Mouse (Mus musculus) heart, postnatal 4 days (tissue): ENCODE measurements around the gene Idua. TPM values are rescaled to one million over a fixed set of nuclear protein-coding genes. Genes with fewer than 3 reads are reported as not detected.

Source experiments
- DNase-seq: peaks from one replicate; pipeline ENCODE4 v3.0.0; 2021
- total RNA-seq, 2 experiments: library from RNA; stranded (reverse); gene quantifications; 2 replicates each; pipeline ENCODE4 v1.2.3; 2021

The Idua gene
- total RNA-seq, 2 experiments from 2014 or later, result 12.9 to 15.3 TPM

DNA sequence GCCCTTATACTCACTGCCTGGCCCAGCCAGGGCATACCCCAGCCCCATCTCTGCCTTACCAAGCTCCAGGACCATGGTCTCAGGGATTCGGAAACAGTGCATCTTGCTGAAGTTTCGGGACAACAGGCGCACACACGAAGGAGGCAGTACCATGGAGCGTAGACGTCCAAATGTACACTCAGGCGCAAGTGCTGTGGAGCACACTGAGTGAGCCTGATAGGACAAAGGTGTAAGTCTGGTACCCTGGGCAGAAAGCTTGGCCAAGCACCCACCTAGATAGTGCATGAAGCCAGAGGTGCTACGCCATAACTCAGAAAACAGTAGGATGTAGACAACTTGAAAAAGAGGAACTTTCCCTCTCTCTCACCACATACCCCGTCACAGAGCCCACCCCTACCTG lies 4.8 kb upstream of the Idua start:
- DNase-seq, result no peak

DNA sequence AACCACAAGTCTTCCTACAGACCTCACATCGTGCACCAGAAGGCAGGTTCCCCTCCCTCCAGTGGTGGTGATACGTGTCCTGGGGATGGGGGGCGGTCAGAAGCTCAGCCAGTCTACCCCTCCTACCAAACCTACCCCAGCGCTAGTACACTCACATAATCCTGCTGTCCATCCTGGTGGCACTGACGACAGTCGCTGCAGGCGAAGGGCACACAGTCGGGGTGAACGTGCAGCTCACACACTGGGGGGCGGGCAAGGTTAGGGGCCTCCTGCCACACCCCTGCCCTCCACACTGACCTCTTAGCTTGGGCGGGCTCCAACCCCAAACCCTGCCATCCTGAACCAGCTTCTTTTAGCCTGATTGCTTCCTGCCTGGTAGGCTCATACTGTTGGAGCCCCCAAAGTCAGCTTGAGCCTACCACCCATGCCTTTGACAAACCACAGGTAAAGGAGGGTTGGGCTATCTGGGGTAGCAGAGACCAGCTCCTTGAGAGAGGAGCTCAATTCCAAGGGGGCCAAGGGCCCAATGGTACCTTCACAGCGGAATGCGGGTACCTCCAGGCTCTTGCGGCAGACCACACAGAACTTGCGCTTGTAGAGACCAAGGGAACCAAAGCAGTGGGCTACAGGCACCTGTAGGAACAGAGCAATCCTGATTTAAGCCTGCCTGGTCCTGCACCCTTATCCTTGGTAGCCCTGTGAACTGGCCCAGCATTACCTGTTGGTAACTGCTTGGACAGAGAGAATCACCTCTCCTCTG lies 4.1 kb upstream of the Idua start:
- DNase-seq, result no peak

DNA sequence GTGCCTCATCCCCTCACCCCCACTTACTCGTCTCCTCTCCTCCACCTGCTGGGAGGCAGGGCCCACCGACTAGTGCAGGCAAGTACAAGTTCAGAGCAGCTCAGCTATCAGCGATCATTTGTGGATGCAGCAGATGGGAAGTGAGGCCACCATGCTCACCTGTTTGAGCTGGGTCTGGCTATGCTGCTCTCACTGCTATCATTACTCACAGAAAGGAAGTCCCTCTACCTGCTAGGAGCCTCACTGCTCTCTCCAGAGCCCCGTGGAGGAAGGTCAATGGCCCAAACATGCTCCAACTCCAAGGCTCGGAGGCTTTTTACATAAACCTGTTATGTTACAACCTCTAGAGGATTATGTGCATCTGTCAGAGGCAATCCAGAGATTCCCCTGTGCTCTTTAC lies 2.7 kb upstream of the Idua start:
- DNase-seq, result no peak

DNA sequence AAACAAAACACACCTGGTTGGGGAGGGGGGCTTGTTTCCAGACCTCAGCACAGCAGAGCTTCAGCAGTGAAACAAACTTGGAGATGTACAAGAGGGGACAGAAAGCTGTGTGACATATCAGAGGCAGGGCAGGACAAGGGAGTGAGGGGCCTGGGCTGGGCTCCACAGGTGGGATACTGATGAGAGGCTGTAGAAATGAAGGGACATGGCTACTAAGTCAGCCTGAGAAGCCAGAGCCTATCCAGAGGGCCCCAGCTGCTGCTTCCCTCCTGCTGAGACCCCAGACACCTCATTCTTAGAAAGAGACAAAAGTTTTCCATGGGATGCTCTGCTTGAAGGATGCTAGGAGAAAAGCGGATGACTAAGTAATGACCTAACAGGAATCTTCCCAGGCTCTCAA lies 1.5 kb upstream of the Idua start:
- no peak for DNase-seq

DNA sequence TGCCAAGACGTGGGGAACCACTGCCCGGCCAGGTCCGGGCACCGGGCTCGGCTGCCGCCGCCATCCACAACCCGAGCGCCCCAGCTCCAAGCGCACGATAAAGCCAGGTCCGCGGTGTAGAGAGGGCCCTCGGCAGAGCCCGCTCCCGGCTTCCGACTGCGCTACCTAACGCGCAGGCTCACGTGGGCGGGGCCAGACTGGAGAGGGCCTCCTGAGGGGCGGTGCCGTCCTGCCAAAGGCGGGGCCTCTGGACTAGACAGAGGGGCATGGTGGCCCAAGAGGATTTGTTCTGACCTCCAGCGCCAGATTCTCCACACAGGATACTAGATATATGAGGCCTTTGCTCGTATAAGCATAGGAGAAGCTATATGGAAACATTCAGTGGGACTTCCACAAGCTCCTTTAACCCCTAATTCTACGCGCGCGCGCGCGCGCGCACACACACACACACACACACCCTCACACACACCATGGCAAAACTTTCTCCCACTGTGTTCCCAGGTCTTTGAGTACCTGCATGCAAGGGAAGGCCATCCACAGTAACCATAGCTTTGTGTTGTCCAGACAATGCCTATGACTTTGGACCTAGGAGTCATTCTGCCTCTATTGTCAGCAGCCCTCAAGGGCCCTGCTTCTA lies 619 bp downstream of the Idua start:
- peak; percentile 95 for DNase-seq

- no peak for DNase-seq
These were observed 2.6 kb downstream of the Idua start for GRCm38 (mm10) chr5:108662772-108663171.

GRCm38 (mm10) chr5:108665066-108665465 lies 4.9 kb downstream of the Idua start:
- no peak for DNase-seq

- no peak for DNase-seq
These were observed 7.2 kb downstream of the Idua start for GRCm38 (mm10) chr5:108667370-108667769.

GRCm38 (mm10) chr5:108668387-108668932 lies 8.3 kb downstream of the Idua start:
- no peak for DNase-seq

DNA sequence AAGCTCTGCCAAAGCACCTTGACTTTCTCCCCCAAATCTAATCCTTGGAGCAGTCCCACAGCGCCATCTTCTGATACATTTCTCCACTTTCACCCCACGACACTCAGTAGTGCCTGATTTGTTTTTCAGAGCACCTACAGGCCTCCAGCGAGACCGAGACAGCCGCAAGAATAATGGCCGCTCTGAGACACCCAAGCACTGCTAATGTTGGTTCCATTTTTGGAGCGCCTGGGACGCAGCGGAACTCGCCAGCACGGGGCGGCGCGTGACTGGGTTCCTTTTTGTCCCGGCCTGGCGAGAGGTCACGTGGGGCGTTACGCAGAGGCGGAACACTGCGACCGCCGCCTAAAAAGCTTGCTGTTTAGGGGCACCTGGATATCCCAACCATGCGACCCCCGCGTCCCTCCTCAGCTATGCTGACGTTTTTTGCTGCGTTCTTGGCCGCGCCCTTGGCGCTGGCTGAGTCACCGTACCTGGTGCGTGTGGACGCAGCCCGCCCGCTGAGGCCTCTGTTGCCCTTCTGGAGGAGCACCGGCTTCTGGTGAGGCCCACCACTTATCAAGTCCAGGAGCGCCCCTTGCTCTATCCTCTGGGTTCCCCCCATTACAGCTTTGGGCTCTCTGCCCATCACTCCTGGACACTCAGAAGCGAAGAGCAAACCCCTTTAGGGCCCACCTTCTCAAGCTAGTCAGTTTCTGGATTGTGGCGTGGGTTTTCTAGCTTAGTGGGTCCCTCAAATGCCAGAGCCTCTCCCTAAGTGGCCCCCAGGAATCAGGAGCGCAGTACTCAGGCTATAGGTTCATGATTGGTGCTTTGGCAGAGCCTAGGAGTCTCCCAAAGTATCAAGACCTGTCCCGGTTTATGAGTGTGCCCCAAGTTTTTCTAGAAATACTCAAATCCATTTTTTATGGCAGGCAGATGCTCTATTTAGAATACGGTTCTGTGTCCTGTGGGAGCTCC lies 9.1 kb downstream of the Idua start, which contains the start of gene Dgkq:
Gene Dgkq (minus strand): TSS at position 696 of the 960 bp plus-strand sequence.
- peak; percentile 90 for DNase-seq

GRCm38 (mm10) chr5:108669986-108670385 lies 9.9 kb downstream of the Idua start:
- no peak for DNase-seq

GRCm38 (mm10) chr5:108670785-108671184 lies 10.7 kb downstream of the Idua start:
- DNase-seq, result peak; percentile 63

- no peak for DNase-seq
These were observed 11.6 kb downstream of the Idua start for GRCm38 (mm10) chr5:108671757-108672156.

GRCm38 (mm10) chr5:108674624-108675023 lies 14.5 kb downstream of the Idua start:
- DNase-seq, result no peak

- no peak for DNase-seq
These were observed 15.2 kb downstream of the Idua start, which contains the start of gene Slc26a1 for GRCm38 (mm10) chr5:108675251-108675816. Gene Slc26a1, minus strand, starts transcription at chr5:108675569.

DNA sequence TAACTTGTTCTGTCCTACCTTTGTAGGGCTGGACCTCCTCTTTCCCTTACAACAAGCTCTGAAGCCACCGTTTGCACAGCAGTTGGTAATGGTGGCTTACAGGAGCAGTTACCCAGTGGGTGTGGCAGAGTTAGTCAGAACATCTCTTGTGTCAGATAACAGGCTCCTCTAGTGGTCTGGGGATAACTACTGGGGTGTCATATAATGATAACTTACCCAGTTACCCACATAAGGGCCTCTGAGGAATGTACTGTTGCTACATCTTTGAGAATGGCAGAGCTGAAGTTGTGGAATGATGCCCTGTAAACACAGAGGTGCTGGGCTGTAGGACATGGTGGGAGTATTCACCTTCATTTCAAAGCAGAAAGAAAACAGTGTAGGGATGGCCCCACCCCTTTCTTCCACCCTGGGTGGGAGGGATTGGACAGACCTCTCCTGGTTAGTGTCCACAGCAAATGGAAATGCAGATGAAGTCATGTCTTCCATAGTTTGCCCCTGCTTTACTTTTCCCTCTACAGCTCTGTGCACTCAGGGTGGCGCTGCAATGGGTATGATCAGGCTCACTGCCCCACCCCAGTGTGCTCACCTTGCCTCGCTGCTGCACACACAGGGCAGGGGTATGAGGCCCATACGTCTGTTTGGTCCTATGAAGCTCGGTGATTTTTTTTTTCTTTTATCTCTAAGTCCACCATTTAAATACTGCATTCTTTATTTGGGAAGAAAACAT lies 16.8 kb downstream of the Idua start:
- DNase-seq, result no peak

- DNase-seq, result peak; percentile 74
These were observed 17.6 kb downstream of the Idua start for GRCm38 (mm10) chr5:108677605-108678295.

DNA sequence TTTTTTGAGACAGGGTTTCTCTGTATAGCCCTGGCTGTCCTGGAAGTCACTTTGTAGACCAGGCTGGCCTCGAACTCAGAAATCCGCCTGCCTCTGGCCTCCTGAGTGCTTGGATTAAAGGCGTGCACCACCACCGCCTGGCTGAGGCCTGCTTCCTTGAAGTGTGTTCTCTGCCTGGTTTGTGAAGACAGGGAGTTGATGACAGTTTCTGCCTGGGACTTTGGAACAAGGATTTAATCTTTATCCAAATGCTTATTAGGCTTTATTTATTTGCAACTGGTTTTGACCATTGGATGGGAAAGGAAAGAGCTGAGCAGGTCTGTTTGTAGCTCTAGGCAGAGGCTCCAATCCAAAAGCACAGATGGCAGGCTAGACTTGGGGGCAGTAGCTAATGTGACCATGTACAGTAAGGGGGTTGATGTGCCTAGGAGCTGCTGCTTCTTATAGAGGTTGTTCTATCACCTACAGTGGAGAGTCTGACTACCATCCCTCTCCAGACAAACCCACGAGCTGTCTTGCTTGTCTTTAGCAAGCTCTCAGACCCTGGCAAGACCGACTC lies 18.2 kb downstream of the Idua start:
- no peak for DNase-seq

- DNase-seq, result no peak
These were observed 19.8 kb downstream of the Idua start for GRCm38 (mm10) chr5:108679909-108680308.

- DNase-seq, result no peak
These were observed 20.7 kb downstream of the Idua start for GRCm38 (mm10) chr5:108680871-108681270.
